Mouse (Mus musculus) kidney, adult 2 months (tissue): ENCODE data around the gene Dennd2d.

Source experiments
- CTCF ChIP-seq: fragments of 200-500 bp; conservative IDR thresholded peaks from 2 replicates; pipeline ENCODE4 v1.5.1; 2011; ENCODE audit warnings: low read depth, mild to moderate bottlenecking, control low read depth, low read length, moderate library complexity, mixed read lengths; ENCODE audit not compliant: insufficient read depth, insufficient read length
- POLR2A ChIP-seq: fragments of 200-500 bp; IDR thresholded peaks from one replicate; pipeline ENCODE4 v1.6.1; 2011; ENCODE audit warnings: low read depth, low read length, control low read depth

- TF ChIP-seq CTCF (no peak), POLR2A (no peak)
Measured at GRCm38 (mm10) chr3:106462059-106462470, 20.1 kb upstream of the Dennd2d start.
